Mouse (Mus musculus) cerebellum, adult 9-11 months (tissue): ENCODE results near the gene Rnf123.

ENCODE experiments used
- DNase-seq: peaks from one replicate; pipeline ENCODE4 v3.0.0; 2022

Rnf123 gene

GRCm38 (mm10) chr9:108058291-108058690, 24.9 kb downstream of the Rnf123 start:
- DNase-seq, result no peak

- no peak for DNase-seq
These were observed 25.9 kb downstream of the Rnf123 start for GRCm38 (mm10) chr9:108057262-108057562.

- peak; percentile 42 for DNase-seq
These were observed 26.5 kb downstream of the Rnf123 start for GRCm38 (mm10) chr9:108056361-108057261.

GRCm38 (mm10) chr9:108055661-108056237, 27.4 kb downstream of the Rnf123 start:
- peak; percentile 38 for DNase-seq

- DNase-seq, result no peak
These were observed 28.1 kb downstream of the Rnf123 start for GRCm38 (mm10) chr9:108055061-108055460.

- DNase-seq, result peak; percentile 40
These were observed 28.7 kb downstream of the Rnf123 start for GRCm38 (mm10) chr9:108054331-108055040.

GRCm38 (mm10) chr9:108053665-108054225, 29.4 kb downstream of the Rnf123 start:
- DNase-seq, result peak; percentile 58

GRCm38 (mm10) chr9:108052885-108053664, 30.1 kb downstream of the Rnf123 start, which contains the start of gene Amigo3:
Gene Amigo3 (plus strand): TSS chr9:108053159.
- DNase-seq, result peak; percentile 94

- no peak for DNase-seq
These were observed 30.7 kb downstream of the Rnf123 start for GRCm38 (mm10) chr9:108052411-108052810.

- DNase-seq, result no peak
These were observed 31.3 kb downstream of the Rnf123 start for GRCm38 (mm10) chr9:108051931-108052220.

- DNase-seq, result peak; percentile 53
These were observed 31.8 kb downstream of the Rnf123 start for GRCm38 (mm10) chr9:108051184-108051930.

- peak; percentile 62 for DNase-seq
These were observed 33.4 kb downstream of the Rnf123 start for GRCm38 (mm10) chr9:108049561-108050251.

GRCm38 (mm10) chr9:108049016-108049455, 34.1 kb downstream of the Rnf123 start, which contains the start of gene Gmppb:
Gene Gmppb (plus strand): TSS chr9:108049242.
- DNase-seq, result peak; percentile 96

GRCm38 (mm10) chr9:108048566-108048955, 34.6 kb downstream of the Rnf123 start:
- no peak for DNase-seq

GRCm38 (mm10) chr9:108047601-108048565, 35.3 kb downstream of the Rnf123 start:
- DNase-seq, result peak; percentile 38

GRCm38 (mm10) chr9:108046582-108046981, 36.6 kb downstream of the Rnf123 start:
- peak; percentile 34 for DNase-seq

- peak; percentile 24 for DNase-seq
These were observed 38.2 kb downstream of the Rnf123 start for GRCm38 (mm10) chr9:108044751-108045492.

GRCm38 (mm10) chr9:108035331-108036156, 47.6 kb downstream of the Rnf123 start:
- no peak for DNase-seq
